Mouse (Mus musculus) layer of hippocampus, adult 18-20 months (tissue): Measurements from ENCODE around the gene Kcnj6. TPM values are rescaled to one million over a fixed set of nuclear protein-coding genes. Genes with fewer than 3 reads are reported as not detected.
"Not testable (repeated sequence)": the region's sequence is repeated elsewhere in the genome, so short reads cannot be mapped to it uniquely, and the experiment has no call there.

ENCODE experiments used
- DNase-seq, 2 experiments: peaks; one replicate each; pipeline ENCODE4 v3.0.0; 2022; ENCODE audit warnings: low spot score in 2 of 2
- total RNA-seq, 2 experiments: library from RNA; stranded (reverse); gene quantifications; 2 replicates each; pipeline ENCODE4 v1.2.3; 2021

Kcnj6 gene
- total RNA-seq, 2 experiments from 2014 or later: 110 to 117 TPM

GRCm38 (mm10) chr16:94855990-94856389 lies 141.5 kb downstream of the Kcnj6 start:
- DNase-seq: no peak

- no peak for DNase-seq
Measured at GRCm38 (mm10) chr16:94852407-94853160, 144.9 kb downstream of the Kcnj6 start.

GRCm38 (mm10) chr16:94850393-94850792 lies 147.1 kb downstream of the Kcnj6 start:
- peak; percentile 30 to 58 for DNase-seq

GRCm38 (mm10) chr16:94845996-94846395 lies 151.5 kb downstream of the Kcnj6 start:
- no peak for DNase-seq

- DNase-seq: no peak
Measured at GRCm38 (mm10) chr16:94844769-94845168, 152.7 kb downstream of the Kcnj6 start.

GRCm38 (mm10) chr16:94839398-94839797 lies 158.1 kb downstream of the Kcnj6 start:
- no peak for DNase-seq

GRCm38 (mm10) chr16:94837881-94838280 lies 159.6 kb downstream of the Kcnj6 start:
- peak in 1 of 2 experiments; percentile 32 for DNase-seq

GRCm38 (mm10) chr16:94834502-94834901 lies 163.0 kb downstream of the Kcnj6 start:
- DNase-seq: no peak

- no peak for DNase-seq
Measured at GRCm38 (mm10) chr16:94828166-94828565, 169.3 kb downstream of the Kcnj6 start.

- DNase-seq: peak in 1 of 2 experiments; percentile 68
Measured at GRCm38 (mm10) chr16:94827092-94827585, 170.4 kb downstream of the Kcnj6 start.

GRCm38 (mm10) chr16:94825274-94825673 lies 172.2 kb downstream of the Kcnj6 start:
- DNase-seq: peak in 1 of 2 experiments; percentile 51

- no peak for DNase-seq
Measured at GRCm38 (mm10) chr16:94822611-94823010, 174.9 kb downstream of the Kcnj6 start.

GRCm38 (mm10) chr16:94821610-94822009 lies 175.9 kb downstream of the Kcnj6 start:
- DNase-seq: peak; percentile 62 to 72

GRCm38 (mm10) chr16:94816391-94816790 lies 181.1 kb downstream of the Kcnj6 start:
- DNase-seq: peak in 1 of 2 experiments; percentile 77

GRCm38 (mm10) chr16:94815891-94816290 lies 181.6 kb downstream of the Kcnj6 start:
- peak; percentile 76 to 94 for DNase-seq

GRCm38 (mm10) chr16:94809286-94809685 lies 188.2 kb downstream of the Kcnj6 start:
- not testable (repeated sequence) for DNase-seq

GRCm38 (mm10) chr16:94798241-94798640 lies 199.3 kb downstream of the Kcnj6 start:
- DNase-seq: no peak

GRCm38 (mm10) chr16:94797366-94797765 lies 200.1 kb downstream of the Kcnj6 start:
- no peak for DNase-seq

- no peak for DNase-seq
Measured at GRCm38 (mm10) chr16:94793041-94793440, 204.5 kb downstream of the Kcnj6 start.

GRCm38 (mm10) chr16:94789958-94790357 lies 207.5 kb downstream of the Kcnj6 start:
- DNase-seq: no peak

GRCm38 (mm10) chr16:94788716-94789115 lies 208.8 kb downstream of the Kcnj6 start:
- no peak for DNase-seq

- peak; percentile 64 to 89 for DNase-seq
Measured at GRCm38 (mm10) chr16:94788165-94788564, 209.3 kb downstream of the Kcnj6 start.

GRCm38 (mm10) chr16:94785873-94786272 lies 211.6 kb downstream of the Kcnj6 start:
- DNase-seq: no peak
